ENCODE assay signal across 15 mouse cellular contexts in genomic region chr14:77621473-77622264, GRCm38 (mm10).
DNase-seq lines count a peak whose midpoint lies in the region; ATAC-seq and TF ChIP-seq lines count a peak whose summit lies in the region.
"Had no signal": no experiment of that assay in that cellular context is flagged by ENCODE, and none has a peak within 500 bp of the region (broad histone marks: within the 10 kb centered on the region; RNA-seq: fewer than 3 reads in every experiment).

No protein-coding gene starts in this region.

- H3K27ac ChIP-seq in hindbrain, embryonic 16.5 days (ENCODE audit: low read depth, low read length): no peak overlapping the region
- H3K27ac ChIP-seq in hindbrain, embryonic 10.5 days: no peak overlapping the region
- H3K27ac ChIP-seq in cortical plate, adult 2 months (ENCODE audit: insufficient read depth, low read length): no peak overlapping the region; the same call in 1 of the 2 replicates
- H3K27ac ChIP-seq in midbrain, embryonic 15.5 days: 0 out of 2 replicates have a peak overlapping the region, but pooled peaks have one; percentile 4
- H3K27ac ChIP-seq: embryonic facial prominence, embryonic 12.5 days; macrophage had no signal

- TF ChIP-seq POLR2A in cortical plate, adult 2 months (IDR thresholded peaks at IDR 0.05; ENCODE audit: extremely low read depth, insufficient read depth, low read length): 0 out of 2 replicates have a peak, but pooled peaks have one; percentile 5

- no peaks in the 10 kb centered on the region for H3K9me3 ChIP-seq in hindbrain, embryonic 16.5 days (ENCODE audit: control insufficient read depth, low read length)
- no peaks in the 10 kb centered on the region for H3K9me3 ChIP-seq in hindbrain, embryonic 10.5 days
- no peaks in the 10 kb centered on the region for H3K9me3 ChIP-seq in E14TG2a.4 (ENCODE audit: low read length)
- H3K9me3 ChIP-seq in midbrain, embryonic 15.5 days: no peaks in the 10 kb centered on the region
- H3K9me3 ChIP-seq: embryonic facial prominence, embryonic 12.5 days had no signal

- peaks cover 2% of the 10 kb centered on the region; the same call in 1 of the 2 replicates for H3K4me1 ChIP-seq in hindbrain, embryonic 16.5 days (ENCODE audit: control insufficient read depth, insufficient read depth, low read depth, low read length)
- peaks cover 14% of the 10 kb centered on the region for H3K4me1 ChIP-seq in hindbrain, embryonic 10.5 days (replicated peaks)
- H3K4me1 ChIP-seq in E14TG2a.4 (replicated peaks; ENCODE audit: low read depth, low read length): peaks cover 34% of the 10 kb centered on the region
- H3K4me1 ChIP-seq in cortical plate, adult 2 months (ENCODE audit: control insufficient read depth, insufficient read depth, low read length): peaks cover 3% of the 10 kb centered on the region; the same call in 1 of the 2 replicates
- peaks cover 8% of the 10 kb centered on the region for H3K4me1 ChIP-seq in midbrain, embryonic 15.5 days

- no peaks in the 10 kb centered on the region for H3K27me3 ChIP-seq in hindbrain, embryonic 16.5 days (replicated peaks; ENCODE audit: control insufficient read depth, insufficient read depth, low read length)
- H3K27me3 ChIP-seq in hindbrain, embryonic 10.5 days (ENCODE audit: insufficient read depth, poor library complexity, severe bottlenecking): no peaks in the 10 kb centered on the region
- H3K27me3 ChIP-seq in E14TG2a.4 (ENCODE audit: insufficient read depth, low read length): no peaks in the 10 kb centered on the region
- H3K27me3 ChIP-seq in midbrain, embryonic 15.5 days (replicated peaks): no peaks in the 10 kb centered on the region
- H3K27me3 ChIP-seq: embryonic facial prominence, embryonic 12.5 days had no signal

- no peak for DNase-seq in hindbrain, embryonic 10.5 days (ENCODE audit: low spot score)
- DNase-seq in cerebellum, adult 11 months: no peak
- DNase-seq in spleen, postnatal 4 days (ENCODE audit: low spot score in 2 of 2): no peak
- DNase-seq: cerebellum, adult 9-10 months; heart, postnatal 10 days; thymus, adult 2 months had no signal

- TF ChIP-seq CTCF in E14TG2a.4 (conservative IDR thresholded peaks at IDR 0.05; ENCODE audit: low read length): peak; percentile 13; the same call in 1 of the 2 replicates
- TF ChIP-seq CTCF in cortical plate, adult 2 months (IDR thresholded peaks at IDR 0.05; ENCODE audit: extremely low read depth, insufficient read depth, low read length): no peak

- no peak overlapping the region for H3K4me2 ChIP-seq in hindbrain, embryonic 16.5 days (ENCODE audit: low read length)
- H3K4me2 ChIP-seq in midbrain, embryonic 15.5 days: no peak overlapping the region
- H3K4me2 ChIP-seq: embryonic facial prominence, embryonic 12.5 days had no signal

- no peaks in the 10 kb centered on the region for H3K36me3 ChIP-seq in hindbrain, embryonic 16.5 days (ENCODE audit: control insufficient read depth, insufficient read depth, low read length)
- no peaks in the 10 kb centered on the region for H3K36me3 ChIP-seq in hindbrain, embryonic 10.5 days
- peaks cover 99% of the 10 kb centered on the region for H3K36me3 ChIP-seq in E14TG2a.4 (ENCODE audit: insufficient read depth, low read length)
- no peaks in the 10 kb centered on the region for H3K36me3 ChIP-seq in midbrain, embryonic 15.5 days (replicated peaks)
- H3K36me3 ChIP-seq: embryonic facial prominence, embryonic 12.5 days had no signal

- ATAC-seq in hindbrain, embryonic 16.5 days: peak; percentile 63
- no peak for ATAC-seq in midbrain, embryonic 15.5 days (replicated peaks)
- ATAC-seq: CD4-positive, CD25-positive, alpha-beta regulatory T cell, adult 4 months; intestine, postnatal 0 days had no signal

- H3K9ac ChIP-seq in hindbrain, embryonic 16.5 days (ENCODE audit: low read depth, low read length): no peak overlapping the region
- no peak overlapping the region for H3K9ac ChIP-seq in midbrain, embryonic 15.5 days
- H3K9ac ChIP-seq: embryonic facial prominence, embryonic 12.5 days had no signal

- 75% methylated on average over 4 of the region's 4 CpGs for WGBS in hindbrain, embryonic 16.5 days
- 77% methylated on average over 4 of the region's 4 CpGs for WGBS in hindbrain, embryonic 10.5 days
- WGBS in midbrain, embryonic 15.5 days: 73% methylated on average over 4 of the region's 4 CpGs

- no peak overlapping the region for H3K4me3 ChIP-seq in hindbrain, embryonic 16.5 days (ENCODE audit: low read length)
- H3K4me3 ChIP-seq in hindbrain, embryonic 10.5 days: no peak overlapping the region
- no peak overlapping the region for H3K4me3 ChIP-seq in E14TG2a.4 (replicated peaks; ENCODE audit: low read length)
- H3K4me3 ChIP-seq in cortical plate, adult 2 months (ENCODE audit: insufficient read depth, low read length): no peak overlapping the region
- no peak overlapping the region for H3K4me3 ChIP-seq in midbrain, embryonic 15.5 days
- H3K4me3 ChIP-seq: embryonic facial prominence, embryonic 12.5 days; myocyte had no signal
